Mouse (Mus musculus): Measurements from ENCODE around the gene Inmt.

GRCm38 (mm10) chr6:55218232-55218631 lies 43.4 kb upstream of the Inmt start:
- TF ChIP-seq CTCF (conservative IDR thresholded peaks at IDR 0.05; ENCODE audit: low read length) = no peak
- TF ChIP-seq NANOG (IDR thresholded peaks at IDR 0.05; ENCODE audit: borderline replicate concordance, low read length) = no peak

All from E14TG2a.4 (cell line).